Mouse (Mus musculus) CH12.LX (cell line): ENCODE measurements around the gene Grpel1. TPM values are rescaled to one million over a fixed set of nuclear protein-coding genes. Genes with fewer than 3 reads are reported as not detected.

ENCODE experiments used
- DNase-seq: peaks from one replicate; pipeline ENCODE4 v3.0.0-alpha.2; 2013; ENCODE audit errors: extremely low read depth
- H3K27ac ChIP-seq: 2 replicates; pipeline ENCODE4 v1.5.1; 2012; ENCODE audit warnings: low read depth, mild to moderate bottlenecking, control low read depth, moderate library complexity; ENCODE audit not compliant: insufficient read depth
- H3K27me3 ChIP-seq: replicated peaks from 2 replicates; pipeline ENCODE3; 2012; ENCODE audit warnings: inconsistent platforms
- H3K36me3 ChIP-seq, 2 experiments: replicated peaks in 1 of 2; 2 replicates each; pipeline versions ENCODE3 to v1.6.1; 2012; ENCODE audit warnings: inconsistent platforms in 1 of 2, low read length in 1 of 2, mild to moderate bottlenecking in 1 of 2, mixed read lengths in 1 of 2, moderate library complexity in 1 of 2; ENCODE audit not compliant: control insufficient read depth in 1 of 2, insufficient read depth in 1 of 2
- H3K4me1 ChIP-seq, 2 experiments: 2 replicates each; pipeline ENCODE4 v1.6.1; 2012; ENCODE audit warnings: inconsistent platforms in 1 of 2, moderate library complexity in 1 of 2; ENCODE audit not compliant: insufficient read depth in 2 of 2, control insufficient read depth in 1 of 2
- H3K4me2 ChIP-seq: 2 replicates; pipeline ENCODE4 v1.6.1; 2012; ENCODE audit warnings: low read depth, mild to moderate bottlenecking, control low read depth; ENCODE audit not compliant: poor library complexity, insufficient read depth, severe bottlenecking
- H3K4me3 ChIP-seq, 3 experiments: fragments of 150-350 bp in 1 of 3; sonication (generic) in 1 of 3; replicated peaks in 1 of 3; 2 replicates each; pipeline versions ENCODE3 to v1.5.1; 2011 to 2012; ENCODE audit warnings: low read depth in 2 of 3, low read length in 2 of 3, mild to moderate bottlenecking in 2 of 3, moderate library complexity in 2 of 3, control low read depth in 1 of 3, improper control_type of control experiment in 1 of 3, inconsistent platforms in 1 of 3, mixed read lengths in 1 of 3; ENCODE audit not compliant: poor library complexity in 1 of 3
- H3K79me2 ChIP-seq: replicated peaks from 2 replicates; pipeline ENCODE4 v1.6.1; 2012; ENCODE audit warnings: mild to moderate bottlenecking, moderate library complexity; ENCODE audit not compliant: control insufficient read depth, poor library complexity, insufficient read depth, severe bottlenecking; ENCODE audit errors: extremely low read depth
- H3K9ac ChIP-seq: 2 replicates; pipeline ENCODE4 v1.6.1; 2012; ENCODE audit warnings: low read depth, mild to moderate bottlenecking, control low read depth, moderate library complexity; ENCODE audit not compliant: insufficient read depth
- H3K9me3 ChIP-seq: replicated peaks from 2 replicates; pipeline ENCODE3; 2012; ENCODE audit warnings: low read length, inconsistent platforms, mixed read lengths
- BHLHE40 ChIP-seq: IDR thresholded peaks from 2 replicates; pipeline ENCODE4 v1.6.1; 2011; ENCODE audit warnings: mild to moderate bottlenecking, low read depth, low read length, improper control_type of control experiment
- CHD1 ChIP-seq: IDR thresholded peaks from 2 replicates; pipeline ENCODE4 v1.6.1; 2012; ENCODE audit warnings: low read depth, low read length, improper control_type of control experiment, inconsistent platforms
- CHD2 ChIP-seq: IDR thresholded peaks from 2 replicates; pipeline ENCODE4 v1.6.1; 2011; ENCODE audit warnings: low read length, improper control_type of control experiment
- ELF1 ChIP-seq: IDR thresholded peaks from 2 replicates; pipeline ENCODE4 v1.6.1; 2014; ENCODE audit warnings: low read depth, mild to moderate bottlenecking, inconsistent platforms, low read length, improper control_type of control experiment
- EP300 ChIP-seq: IDR thresholded peaks from 2 replicates; pipeline ENCODE4 v1.6.1; 2011; ENCODE audit warnings: low read length, improper control_type of control experiment
- HCFC1 ChIP-seq: IDR thresholded peaks from 2 replicates; pipeline ENCODE4 v1.6.1; 2012; ENCODE audit warnings: low read depth, mild to moderate bottlenecking, inconsistent platforms, low read length, improper control_type of control experiment
- JUND ChIP-seq: conservative IDR thresholded peaks from 2 replicates; pipeline ENCODE4 v1.6.1; 2011; ENCODE audit warnings: low read depth, low read length, improper control_type of control experiment
- KAT2A ChIP-seq: IDR thresholded peaks from 2 replicates; pipeline ENCODE4 v1.6.1; 2012; ENCODE audit warnings: low read length, improper control_type of control experiment, inconsistent platforms; ENCODE audit not compliant: insufficient replicate concordance
- MAX ChIP-seq: IDR thresholded peaks from 2 replicates; pipeline ENCODE4 v1.6.1; 2011; ENCODE audit warnings: low read length, improper control_type of control experiment
- MAZ ChIP-seq: IDR thresholded peaks from 2 replicates; pipeline ENCODE4 v1.6.1; 2012; ENCODE audit warnings: low read depth, mild to moderate bottlenecking, inconsistent platforms, low read length, improper control_type of control experiment, moderate library complexity
- MEF2A ChIP-seq: IDR thresholded peaks from 2 replicates; pipeline ENCODE4 v1.6.1; 2014; ENCODE audit warnings: low read depth, mild to moderate bottlenecking, inconsistent platforms, low read length, improper control_type of control experiment, borderline replicate concordance
- MYC ChIP-seq: IDR thresholded peaks from 2 replicates; pipeline ENCODE4 v1.6.1; 2011; ENCODE audit warnings: low read depth, mild to moderate bottlenecking, improper control_type of control experiment, low read length
- NRF1 ChIP-seq: IDR thresholded peaks from 2 replicates; pipeline ENCODE4 v1.6.1; 2014; ENCODE audit warnings: low read depth, mild to moderate bottlenecking, inconsistent platforms, low read length, improper control_type of control experiment, moderate library complexity
- PAX5 ChIP-seq: IDR thresholded peaks from 2 replicates; pipeline ENCODE4 v1.6.1; 2012; ENCODE audit warnings: low read length, inconsistent platforms, mixed read lengths
- POLR2AphosphoS2 ChIP-seq: IDR thresholded peaks from 2 replicates; pipeline ENCODE4 v1.6.1; 2011; ENCODE audit warnings: low read depth, low read length, improper control_type of control experiment
- RAD21 ChIP-seq: IDR thresholded peaks from 2 replicates; pipeline ENCODE4 v1.6.1; 2011; ENCODE audit warnings: low read depth, mild to moderate bottlenecking, low read length, improper control_type of control experiment, moderate library complexity
- RCOR1 ChIP-seq: conservative IDR thresholded peaks from 2 replicates; pipeline ENCODE4 v1.6.1; 2012; ENCODE audit warnings: low read depth, mild to moderate bottlenecking, inconsistent platforms, low read length, improper control_type of control experiment
- SMC3 ChIP-seq: IDR thresholded peaks from 2 replicates; pipeline ENCODE4 v1.6.1; 2011; ENCODE audit warnings: low read depth, low read length, improper control_type of control experiment
- TBP ChIP-seq: conservative IDR thresholded peaks from 2 replicates; pipeline ENCODE4 v1.6.1; 2011; ENCODE audit warnings: low read depth, low read length, improper control_type of control experiment
- TCF12 ChIP-seq: IDR thresholded peaks from 2 replicates; pipeline ENCODE4 v1.6.1; 2014; ENCODE audit warnings: low read depth, mild to moderate bottlenecking, inconsistent platforms, low read length, improper control_type of control experiment
- UBTF ChIP-seq: IDR thresholded peaks from 2 replicates; pipeline ENCODE4 v1.6.1; 2012; ENCODE audit warnings: low read depth, mild to moderate bottlenecking, inconsistent platforms, low read length, improper control_type of control experiment, moderate library complexity
- USF2 ChIP-seq: conservative IDR thresholded peaks from 2 replicates; pipeline ENCODE4 v1.6.1; 2011; ENCODE audit warnings: low read depth, low read length, improper control_type of control experiment
- ZKSCAN1 ChIP-seq: IDR thresholded peaks from 2 replicates; pipeline ENCODE4 v1.6.1; 2012; ENCODE audit warnings: low read depth, inconsistent platforms, low read length, improper control_type of control experiment, borderline replicate concordance
- ZMIZ1 ChIP-seq: IDR thresholded peaks from 2 replicates; pipeline ENCODE4 v1.6.1; 2012; ENCODE audit warnings: low read depth, mild to moderate bottlenecking, inconsistent platforms, low read length, improper control_type of control experiment
- ZNF384 ChIP-seq: IDR thresholded peaks from 2 replicates; pipeline ENCODE4 v1.6.1; 2012; ENCODE audit warnings: low read depth, low read length, improper control_type of control experiment, inconsistent platforms
- dilution Hi-C: fragments of 300-500 bp; cut with MboI; formaldehyde crosslinking; loops from 2 replicates; pipeline ENCODE4 v1.14.3; 2020; ENCODE audit warnings: low sequenced_read_pairs; ENCODE audit not compliant: extremely low pct_unique_long_range_greater_than_20kb, extremely low pct_ligation_motif_present
- in situ Hi-C: fragments of 300-500 bp; cut with MboI; formaldehyde crosslinking; loops from 3 replicates; pipeline ENCODE4 v1.14.3; 2019; ENCODE audit warnings: low sequenced_read_pairs, low pct_ligation_motif_present, low pct_unique_long_range_greater_than_20kb, mixed read lengths
- polyA plus RNA-seq: library from polyadenylated mRNA; unstranded; fragments of >175 nt; gene quantifications from 2 replicates; pipeline ENCODE4 v1.2.1, GENCODE M21; 2012; ENCODE audit warnings: low read depth; ENCODE audit not compliant: insufficient read length
- total RNA-seq, 2 experiments: library from RNA; depleted of rRNA; stranded (reverse); fragments of 300-350 nt in 1 of 2; fragments of >200 nt in 1 of 2; gene quantifications; 2 replicates each; pipeline ENCODE4 v1.2.3; 2012 to 2014

Grpel1 gene
- total and polyA plus RNA-seq, 3 experiments, result 37.4 to 59.7 (median 41.2) TPM

- no peak overlapping the region for H3K4me3 ChIP-seq
- H3K9ac ChIP-seq, result no peak overlapping the region
- in situ Hi-C loops (no loop called here), dilution Hi-C loops (no loop called here)
- no peak overlapping the region for H3K4me2 ChIP-seq
- H3K27ac ChIP-seq, result no peak overlapping the region
- peaks cover 90% of the 10 kb centered on the region for H3K27me3 ChIP-seq
- no peak for DNase-seq
- peaks cover 6% of the 10 kb centered on the region for H3K9me3 ChIP-seq
- peaks cover 0 to 7% of the 10 kb centered on the region in 2 experiments; a peak in 1 of 4 replicates for H3K4me1 ChIP-seq
- TF ChIP-seq MAX, result no peak
- no peak for TF ChIP-seq MAZ
- no peak for TF ChIP-seq BHLHE40
- TF ChIP-seq SMC3, result no peak
- TF ChIP-seq KAT2A, result no peak
- no peak for TF ChIP-seq ZMIZ1
- no peak for TF ChIP-seq TBP
- no peak for TF ChIP-seq POLR2AphosphoS2
- TF ChIP-seq UBTF, result no peak
- TF ChIP-seq ZKSCAN1, result no peak
- TF ChIP-seq EP300, result no peak
- no peak for TF ChIP-seq MEF2A
- H3K36me3 ChIP-seq, result no peaks in the 10 kb centered on the region
- no peaks in the 10 kb centered on the region for H3K79me2 ChIP-seq
These were observed 27.9 kb upstream of the Grpel1 start for GRCm38 (mm10) chr5:36436858-36437257.

DNA sequence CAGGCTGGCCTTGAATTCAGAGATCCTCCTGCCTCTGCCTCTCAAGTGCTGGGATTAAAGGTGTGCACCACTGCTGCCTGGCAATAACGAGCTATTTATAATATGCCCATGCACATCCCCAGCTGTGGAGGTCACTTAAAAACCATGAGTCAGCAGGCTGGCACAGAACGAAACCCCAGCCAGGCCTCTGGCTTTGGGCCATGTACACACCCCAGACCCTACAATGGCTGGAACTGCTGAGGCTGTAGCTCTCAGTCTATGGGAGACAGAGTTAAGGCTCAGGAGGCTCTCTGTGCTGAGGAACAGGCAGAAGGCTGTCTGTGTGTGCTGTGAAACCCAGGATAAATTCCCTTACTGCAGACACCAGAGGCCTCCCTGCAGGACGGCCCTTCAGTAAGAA, 24.1 kb upstream of the Grpel1 start:
- DNase-seq, result no peak
- H3K27me3 ChIP-seq, result peaks cover 91% of the 10 kb centered on the region
- no peaks in the 10 kb centered on the region for H3K4me1 ChIP-seq
- in situ Hi-C loops, result no loop called here
- no peaks in the 10 kb centered on the region for H3K79me2 ChIP-seq
- TF ChIP-seq MAX (no peak), TCF12 (no peak), TBP (no peak), SMC3 (no peak), BHLHE40 (no peak), JUND (no peak), KAT2A (no peak), CHD2 (no peak), RAD21 (no peak), NRF1 (no peak), HCFC1 (no peak), USF2 (no peak), RCOR1 (no peak), CHD1 (no peak), PAX5 (no peak), ZNF384 (no peak), MYC (no peak), ELF1 (no peak)
- H3K9ac ChIP-seq, result no peak overlapping the region
- no peak overlapping the region for H3K4me3 ChIP-seq
- no peaks in the 10 kb centered on the region for H3K36me3 ChIP-seq
- no peak overlapping the region for H3K27ac ChIP-seq
- no peak overlapping the region for H3K4me2 ChIP-seq
- dilution Hi-C loops, result no loop called here
- peaks cover 6% of the 10 kb centered on the region for H3K9me3 ChIP-seq
